Mouse (Mus musculus) neural tube, embryonic 15.5 days (tissue): ENCODE measurements at regions not wholly inside any gene's neighbourhood (a gene's known extent, or its start where the extent isn't known, plus 50 kb on each side); places are given as distances from the start of the nearest gene placed in this dataset.

Experiments used
- ATAC-seq: fragments of 200-750 bp; cut with Nextera tagmentation; 2 replicates; pipeline ENCODE4 v1.8.0; 2017; ENCODE audit warnings: mild to moderate bottlenecking, moderate TSS enrichment, moderate library complexity; ENCODE audit not compliant: low FRiP score
- H3K27ac ChIP-seq: fragments of 300-500 bp; sonication (generic); replicated peaks from 2 replicates; pipeline ENCODE4 v1.5.1; 2015; ENCODE audit warnings: mild to moderate bottlenecking, inconsistent platforms
- H3K27me3 ChIP-seq: fragments of 300-500 bp; sonication (generic); replicated peaks from 2 replicates; pipeline ENCODE4 v1.6.1; 2015; ENCODE audit warnings: inconsistent platforms
- H3K36me3 ChIP-seq: fragments of 300-500 bp; sonication (generic); 2 replicates; pipeline ENCODE4 v1.6.1; 2015; ENCODE audit warnings: inconsistent platforms
- H3K4me1 ChIP-seq: fragments of 300-500 bp; sonication (generic); 2 replicates; pipeline ENCODE4 v1.6.1; 2015; ENCODE audit warnings: inconsistent platforms
- H3K4me2 ChIP-seq: fragments of 300-500 bp; sonication (generic); 2 replicates; pipeline ENCODE4 v1.6.1; 2015; ENCODE audit warnings: inconsistent platforms, mild to moderate bottlenecking, moderate library complexity
- H3K4me3 ChIP-seq: fragments of 300-500 bp; sonication (generic); replicated peaks from 2 replicates; pipeline ENCODE4 v1.5.1; 2015; ENCODE audit warnings: mild to moderate bottlenecking, inconsistent platforms
- H3K9ac ChIP-seq: fragments of 300-500 bp; sonication (generic); replicated peaks from 2 replicates; pipeline ENCODE4 v1.6.1; 2015; ENCODE audit warnings: mild to moderate bottlenecking, inconsistent platforms
- H3K9me3 ChIP-seq: fragments of 300-500 bp; sonication (generic); replicated peaks from 2 replicates; pipeline ENCODE4 v1.6.1; 2016; ENCODE audit warnings: inconsistent platforms
- WGBS: fragments of 180-500 bp; shearing (Covaris S2); methylation state at CpG from one replicate; pipeline ENCODE4 v1.1.7; 2015; ENCODE audit warnings: mixed read lengths; 5-methylcytosine and 5-hydroxymethylcytosine counted together

- Histone ChIP-seq H3K4me2 (no peak overlapping the region), H3K9me3 (no peaks in the 10 kb centered on the region), H3K27me3 (peaks cover 75% of the 10 kb centered on the region), H3K4me3 (no peak overlapping the region), H3K9ac (no peak overlapping the region), H3K27ac (no peak overlapping the region), H3K36me3 (no peaks in the 10 kb centered on the region), H3K4me1 (peaks cover 29% of the 10 kb centered on the region)
- no peak for ATAC-seq
- 34% methylated on average over 11 of the region's 13 CpGs for WGBS
These were observed 96.0 kb upstream of the Nkx1-1 start for GRCm38 (mm10) chr5:33529771-33530170.

DNA sequence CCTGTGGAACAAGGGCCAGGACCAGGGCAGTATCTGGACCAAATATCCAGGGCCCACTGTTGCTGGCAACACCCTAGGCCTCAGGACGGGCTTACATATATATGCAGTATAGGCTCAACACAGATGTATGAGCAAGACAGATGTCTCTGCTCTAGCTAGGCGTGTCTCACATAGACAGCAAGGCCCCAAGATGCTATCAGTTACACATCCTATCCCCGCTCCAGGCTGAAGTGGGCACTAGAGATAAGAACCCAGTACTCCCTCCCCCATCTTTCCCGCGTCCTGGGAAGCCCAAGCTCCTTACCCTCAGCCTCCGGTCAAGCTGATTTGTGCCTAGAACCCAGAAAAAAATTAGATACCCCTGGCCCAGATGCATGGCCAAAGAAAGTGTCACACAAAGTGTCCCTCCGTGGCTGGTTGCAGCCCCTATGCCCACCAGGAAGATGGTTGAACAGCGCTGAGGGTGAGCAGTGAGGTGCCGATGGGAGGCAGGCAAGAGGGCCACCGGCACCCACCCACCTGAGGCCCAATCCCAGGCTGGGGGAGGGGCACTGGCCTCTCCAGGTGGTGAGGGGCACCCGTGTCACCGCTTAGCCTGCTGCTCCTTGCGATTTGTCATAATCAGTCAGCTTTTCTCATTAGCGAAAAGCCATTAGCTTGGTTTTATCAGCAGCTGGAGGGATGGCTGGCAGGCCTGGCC, 95.3 kb upstream of the Nkx1-1 start:
- Histone ChIP-seq H3K27me3 (peaks cover 68% of the 10 kb centered on the region), H3K4me3 (no peak overlapping the region), H3K36me3 (no peaks in the 10 kb centered on the region), H3K4me1 (peaks cover 22% of the 10 kb centered on the region), H3K4me2 (no peak overlapping the region), H3K27ac (no peak overlapping the region), H3K9ac (no peak overlapping the region), H3K9me3 (no peaks in the 10 kb centered on the region)
- ATAC-seq: 0 out of 2 replicates have a peak, but pooled peaks have one; percentile 15
- 57% methylated on average over 14 of the region's 14 CpGs for WGBS

DNA sequence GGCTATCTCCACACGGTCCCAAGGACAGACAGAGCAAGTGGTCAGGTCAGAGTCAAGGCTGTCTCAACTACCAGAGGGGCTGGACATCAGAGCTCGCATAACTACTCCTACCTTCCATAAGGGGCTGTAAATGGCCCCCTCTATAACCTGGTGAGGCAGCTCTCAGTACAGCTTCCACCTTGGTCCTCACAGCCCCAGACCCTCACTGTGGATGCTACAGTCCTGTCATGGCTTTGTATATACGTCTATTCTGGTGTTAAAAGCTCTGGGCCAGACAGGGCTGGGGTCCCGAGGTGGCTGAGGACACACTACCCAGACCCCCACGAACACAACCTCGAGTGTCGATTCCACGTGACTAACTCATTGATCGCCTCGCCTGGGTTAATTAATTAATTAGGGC, 94.0 kb upstream of the Nkx1-1 start:
- Histone ChIP-seq H3K4me3 (no peak overlapping the region), H3K4me1 (peaks cover 19% of the 10 kb centered on the region), H3K27me3 (peaks cover 55% of the 10 kb centered on the region), H3K9ac (no peak overlapping the region), H3K9me3 (no peaks in the 10 kb centered on the region), H3K36me3 (no peaks in the 10 kb centered on the region), H3K27ac (no peak overlapping the region), H3K4me2 (no peak overlapping the region)
- no peak for ATAC-seq
- 47% methylated on average over 10 of the region's 10 CpGs for WGBS

- H3K4me2 ChIP-seq: no peak overlapping the region
- no peak overlapping the region for H3K4me3 ChIP-seq
These were observed 93.5 kb upstream of the Nkx1-1 start for GRCm38 (mm10) chr5:33527316-33527715.

DNA sequence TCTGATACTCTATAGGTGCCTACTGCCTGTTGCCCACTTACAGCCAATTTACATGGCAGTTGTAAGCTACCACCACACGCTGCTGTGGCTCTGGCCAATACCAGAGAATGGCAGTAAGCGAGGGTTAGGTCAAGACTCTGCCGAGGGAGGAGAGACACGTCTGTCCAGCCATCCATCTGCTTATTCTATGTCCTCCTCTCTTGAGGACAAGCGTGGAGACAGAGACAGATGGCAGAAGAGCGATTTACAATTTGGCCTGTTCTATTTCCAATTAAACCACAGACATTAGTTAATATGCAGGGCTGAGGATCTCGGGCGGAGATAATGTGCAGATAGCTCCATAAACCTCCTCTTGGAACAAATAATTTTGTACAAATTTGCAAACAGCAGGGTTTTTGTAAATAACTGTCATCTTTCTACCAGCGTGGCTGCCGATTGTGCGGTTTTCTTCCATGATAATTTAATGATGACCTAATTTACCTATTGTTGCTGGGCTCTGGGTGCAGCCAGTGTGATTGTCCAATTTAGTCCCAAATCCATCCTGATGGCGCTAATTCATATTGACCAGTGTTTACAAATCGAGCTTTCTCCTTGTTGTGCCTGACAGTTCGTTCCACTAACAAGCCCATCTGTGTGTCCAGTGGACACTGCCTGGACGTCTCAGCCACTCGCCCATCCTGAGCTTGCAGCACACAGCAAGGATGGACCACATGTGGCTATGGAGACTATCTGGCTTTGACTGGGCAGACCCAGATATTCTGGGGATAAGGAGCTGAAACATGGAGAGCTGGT, 88.4 kb upstream of the Nkx1-1 start:
- ATAC-seq: no peak
- Histone ChIP-seq H3K9ac (no peak overlapping the region), H3K4me2 (no peak overlapping the region), H3K4me1 (peaks cover 9% of the 10 kb centered on the region; the same call in 1 of the 2 replicates), H3K27me3 (peaks cover 29% of the 10 kb centered on the region), H3K9me3 (no peaks in the 10 kb centered on the region), H3K27ac (no peak overlapping the region), H3K4me3 (no peak overlapping the region), H3K36me3 (no peaks in the 10 kb centered on the region)
- WGBS: 71% methylated on average over 16 of the region's 16 CpGs

More at GRCm38 (mm10) chr5:33527316-33527715, 93.5 kb upstream of the Nkx1-1 start:
- Histone ChIP-seq H3K27me3 (peaks cover 51% of the 10 kb centered on the region), H3K9ac (no peak overlapping the region), H3K9me3 (no peaks in the 10 kb centered on the region), H3K36me3 (no peaks in the 10 kb centered on the region), H3K4me1 (peaks cover 19% of the 10 kb centered on the region), H3K27ac (no peak overlapping the region)
- no peak for ATAC-seq
- WGBS: 86% methylated on average over 8 of the region's 8 CpGs

DNA sequence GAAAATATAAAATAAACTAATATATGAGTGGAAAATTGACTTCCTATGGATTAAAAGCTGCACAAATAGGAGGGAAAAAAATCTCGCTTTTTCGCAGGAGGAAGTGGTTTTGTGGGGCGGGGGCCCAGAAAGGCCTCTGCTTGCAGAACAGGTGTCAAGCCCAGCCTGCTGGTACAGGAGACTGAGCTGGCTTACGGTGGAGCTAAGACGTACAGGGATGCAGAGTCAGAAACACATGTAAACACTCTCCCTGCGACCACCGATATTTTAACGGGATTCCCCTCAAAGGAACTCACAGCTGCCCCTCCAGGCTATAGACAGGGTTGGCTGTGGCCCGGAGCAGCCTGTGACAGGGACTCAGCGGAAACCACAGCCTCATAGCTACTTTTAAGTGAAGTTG, 87.1 kb upstream of the Nkx1-1 start:
- Histone ChIP-seq H3K27me3 (peaks cover 26% of the 10 kb centered on the region), H3K4me2 (no peak overlapping the region), H3K4me1 (peaks cover 9% of the 10 kb centered on the region; the same call in 1 of the 2 replicates), H3K27ac (no peak overlapping the region), H3K36me3 (no peaks in the 10 kb centered on the region), H3K4me3 (no peak overlapping the region), H3K9me3 (no peaks in the 10 kb centered on the region), H3K9ac (no peak overlapping the region)
- no peak for ATAC-seq
- 76% methylated on average over 10 of the region's 10 CpGs for WGBS

DNA sequence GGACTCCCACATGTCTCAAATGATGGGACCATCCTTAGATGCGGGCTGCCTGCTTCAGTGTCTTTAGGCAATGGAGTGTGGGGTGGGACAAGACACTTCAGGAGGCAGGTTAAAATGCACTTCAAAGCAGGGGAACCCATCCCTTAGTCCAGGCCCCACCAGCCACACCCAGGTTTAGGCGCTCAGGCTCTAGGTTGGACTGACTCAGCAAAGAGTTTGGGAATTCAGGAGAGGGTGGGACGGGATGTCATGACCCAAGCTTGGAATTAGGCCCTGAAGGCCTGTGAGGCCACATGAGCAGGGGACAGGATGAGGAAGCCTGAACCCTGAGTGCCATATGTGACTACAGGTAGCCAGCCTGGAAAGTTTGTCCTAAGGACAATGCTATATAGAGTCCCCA, 85.6 kb upstream of the Nkx1-1 start:
- H3K27ac ChIP-seq: no peak overlapping the region
- ATAC-seq: no peak
- H3K4me2 ChIP-seq: no peak overlapping the region
- H3K4me1 ChIP-seq: peaks cover 9% of the 10 kb centered on the region; the same call in 1 of the 2 replicates
- H3K9ac ChIP-seq: no peak overlapping the region
- WGBS: 93% methylated on average over 3 of the region's 3 CpGs
- H3K4me3 ChIP-seq: no peak overlapping the region
- H3K36me3 ChIP-seq: no peaks in the 10 kb centered on the region
- no peaks in the 10 kb centered on the region for H3K9me3 ChIP-seq
- peaks cover 25% of the 10 kb centered on the region for H3K27me3 ChIP-seq

DNA sequence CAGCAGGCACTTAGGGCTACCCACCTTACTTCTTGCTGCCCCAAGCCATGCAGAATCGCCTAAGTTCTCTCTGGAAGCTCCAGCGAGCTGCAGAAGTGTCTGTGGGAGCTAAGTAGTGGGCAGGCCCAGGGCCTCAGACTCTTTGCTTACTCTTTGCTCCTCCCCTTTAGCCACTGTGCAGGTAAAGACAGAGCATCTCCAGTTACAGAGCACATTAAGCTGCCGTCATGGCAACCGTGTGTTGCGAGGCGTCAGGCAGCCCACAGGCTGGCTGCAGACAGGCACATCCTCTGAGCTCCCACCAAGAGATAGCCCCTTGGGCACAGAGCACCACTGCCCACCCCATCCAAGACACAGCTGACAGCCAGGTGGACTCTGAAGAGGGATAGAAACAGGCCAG, 85.1 kb upstream of the Nkx1-1 start:
- WGBS: 38% methylated on average over 6 of the region's 6 CpGs
- Histone ChIP-seq H3K27ac (no peak overlapping the region), H3K4me3 (no peak overlapping the region), H3K27me3 (peaks cover 28% of the 10 kb centered on the region), H3K4me2 (no peak overlapping the region), H3K9me3 (no peaks in the 10 kb centered on the region), H3K36me3 (no peaks in the 10 kb centered on the region), H3K9ac (no peak overlapping the region), H3K4me1 (peaks cover 9% of the 10 kb centered on the region; the same call in 1 of the 2 replicates)
- no peak; the same call in 1 of the 2 replicates for ATAC-seq

DNA sequence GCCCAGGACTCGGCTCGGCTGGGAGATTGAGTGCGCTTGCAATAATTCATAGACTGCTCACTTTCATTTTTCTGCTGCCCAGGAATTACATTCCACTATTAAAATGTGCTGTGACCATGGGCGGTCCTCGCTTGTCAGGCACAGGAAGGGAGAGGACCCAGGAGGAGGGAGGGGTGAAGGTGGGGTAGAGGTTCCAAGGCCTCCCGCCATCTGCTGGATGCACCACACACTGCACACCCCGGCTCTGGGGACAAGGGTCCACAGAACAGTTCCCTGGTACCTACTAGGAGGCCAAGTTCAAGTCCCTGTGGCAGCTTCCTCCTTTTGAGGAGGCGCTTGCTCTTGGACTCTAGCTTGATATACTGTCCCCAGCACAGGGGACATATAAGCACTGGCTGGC, 83.8 kb upstream of the Nkx1-1 start:
- H3K9ac ChIP-seq: no peak overlapping the region
- no peaks in the 10 kb centered on the region for H3K36me3 ChIP-seq
- H3K27me3 ChIP-seq: peaks cover 37% of the 10 kb centered on the region
- no peak overlapping the region for H3K4me3 ChIP-seq
- H3K9me3 ChIP-seq: no peaks in the 10 kb centered on the region
- WGBS: 60% methylated on average over 8 of the region's 8 CpGs
- no peak for ATAC-seq
- no peak overlapping the region for H3K27ac ChIP-seq
- peaks cover 11% of the 10 kb centered on the region for H3K4me1 ChIP-seq
- H3K4me2 ChIP-seq: no peak overlapping the region

- Histone ChIP-seq H3K27me3 (peaks cover 46% of the 10 kb centered on the region), H3K27ac (no peak overlapping the region)
- WGBS: 92% methylated on average over 3 of the region's 3 CpGs
These were observed 82.4 kb upstream of the Nkx1-1 start for GRCm38 (mm10) chr5:33516211-33516610.

DNA sequence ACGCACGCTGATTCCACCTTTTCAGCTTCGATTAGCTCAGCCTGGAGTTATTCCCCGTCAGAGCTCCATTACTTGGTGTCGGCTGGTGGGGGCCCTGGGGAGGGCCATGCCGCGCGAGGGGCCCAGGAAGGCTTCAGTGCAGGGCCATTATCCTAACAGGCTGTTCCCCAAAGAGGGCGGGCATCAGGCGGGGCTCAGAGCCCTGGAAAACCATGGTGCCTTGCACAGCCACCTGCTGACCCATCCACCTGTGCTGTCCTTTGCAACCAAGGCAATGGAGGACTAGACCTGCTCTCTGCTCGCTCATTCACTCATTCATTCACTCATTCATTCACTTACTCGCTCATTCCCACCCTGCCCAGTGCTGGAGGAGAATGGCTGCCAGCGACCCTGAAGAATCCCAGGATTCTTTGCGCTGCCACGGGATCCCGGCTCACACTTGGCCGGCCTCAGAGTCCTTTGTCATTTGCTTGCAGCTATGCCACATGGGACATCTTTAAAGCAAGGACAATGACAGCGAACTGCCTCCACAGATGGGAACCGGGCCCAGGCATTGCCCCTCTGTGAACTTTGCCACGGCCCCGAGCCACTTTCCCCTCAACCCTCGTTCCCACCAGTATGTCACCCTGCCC, 78.6 kb upstream of the Nkx1-1 start:
- no peak overlapping the region for H3K27ac ChIP-seq
- no peak overlapping the region for H3K4me3 ChIP-seq
- peaks cover 54% of the 10 kb centered on the region for H3K27me3 ChIP-seq

More at GRCm38 (mm10) chr5:33516211-33516610, 82.4 kb upstream of the Nkx1-1 start:
- Histone ChIP-seq H3K9ac (no peak overlapping the region), H3K4me2 (no peak overlapping the region), H3K9me3 (no peaks in the 10 kb centered on the region), H3K4me1 (peaks cover 24% of the 10 kb centered on the region), H3K4me3 (no peak overlapping the region), H3K36me3 (no peaks in the 10 kb centered on the region)
- ATAC-seq: no peak

More for the DNA sequence above, 78.6 kb upstream of the Nkx1-1 start:
- WGBS: 21% methylated on average over 22 of the region's 22 CpGs
- no peak; the same call in 1 of the 2 replicates for ATAC-seq
- Histone ChIP-seq H3K9ac (no peak overlapping the region; the same call in 1 of the 2 replicates), H3K4me2 (peak overlapping the region; percentile 47), H3K4me1 (peaks cover 14% of the 10 kb centered on the region), H3K36me3 (no peaks in the 10 kb centered on the region), H3K9me3 (no peaks in the 10 kb centered on the region)
